Mouse (Mus musculus): ENCODE data around the gene Sec14l3.

Sec14l3 gene

DNA sequence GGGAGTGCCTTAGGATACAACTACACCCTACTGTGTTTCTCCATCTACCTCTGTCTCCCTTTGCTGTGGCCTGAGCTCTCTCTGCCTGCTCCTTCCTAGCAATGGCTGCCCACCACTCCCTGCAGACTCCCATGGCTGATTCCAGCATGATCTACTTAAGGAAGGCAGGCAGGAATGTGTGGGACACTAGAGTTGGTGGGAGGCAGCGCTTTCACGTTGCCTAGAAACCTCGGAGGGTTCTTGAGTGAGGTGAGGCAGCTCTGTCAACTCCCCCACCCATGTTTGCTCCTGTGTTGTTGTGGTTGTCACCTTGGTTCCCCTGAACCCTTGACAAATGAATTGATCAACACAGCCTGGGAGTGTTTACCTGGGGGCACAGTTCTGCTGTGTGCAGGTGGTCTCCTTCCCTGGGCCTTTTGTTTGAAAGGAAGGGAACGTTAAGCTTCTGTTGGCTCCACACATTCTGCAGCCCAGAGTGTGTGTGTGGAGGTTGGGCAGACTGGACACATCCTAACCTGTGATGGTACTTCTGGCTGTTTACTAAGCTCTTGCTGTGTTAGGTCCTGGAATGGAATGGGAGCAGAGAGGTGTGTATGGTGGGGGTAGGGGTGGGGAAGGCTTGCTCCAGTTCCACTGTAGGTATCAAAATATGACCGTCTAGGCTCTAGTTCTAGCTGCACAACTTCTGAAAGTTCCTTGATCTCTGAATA lies 3.6 kb upstream of the Sec14l3 start:
- DNase-seq (ENCODE audit: low read depth, low spot score) = no peak

- no peak for DNase-seq (ENCODE audit: low read depth, low spot score)
Measured at GRCm38 (mm10) chr11:4062523-4062922, 2.1 kb upstream of the Sec14l3 start.

DNA sequence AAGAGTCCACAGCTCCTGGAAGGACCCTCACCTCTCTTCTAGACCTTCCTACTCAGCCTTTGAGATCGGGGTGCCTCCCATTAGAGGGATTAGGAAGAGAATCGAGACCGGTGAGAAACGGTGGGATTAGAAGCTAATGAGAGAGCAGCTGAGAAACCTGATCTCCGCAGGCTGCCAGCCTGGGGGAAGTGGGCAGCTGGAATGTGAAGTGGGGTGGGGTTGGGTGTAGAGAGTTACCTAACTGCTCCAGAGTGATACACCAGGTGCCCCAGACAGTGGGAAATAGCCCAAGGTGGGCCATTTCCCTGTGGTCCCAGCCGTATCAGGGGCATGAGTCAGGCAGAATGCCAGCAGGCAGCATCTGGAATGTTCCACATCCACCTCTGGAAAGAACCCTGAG lies 1.7 kb upstream of the Sec14l3 start:
- DNase-seq (ENCODE audit: low read depth, low spot score) = no peak

- no peak for DNase-seq (ENCODE audit: low read depth, low spot score)
Measured at GRCm38 (mm10) chr11:4069664-4070063, 5.0 kb downstream of the Sec14l3 start.

GRCm38 (mm10) chr11:4076633-4077032 lies 12.0 kb downstream of the Sec14l3 start:
- peak; percentile 66 for DNase-seq (ENCODE audit: low read depth, low spot score)

- no peak for DNase-seq (ENCODE audit: low read depth, low spot score)
Measured at GRCm38 (mm10) chr11:4078267-4078933, 13.8 kb downstream of the Sec14l3 start.

DNA sequence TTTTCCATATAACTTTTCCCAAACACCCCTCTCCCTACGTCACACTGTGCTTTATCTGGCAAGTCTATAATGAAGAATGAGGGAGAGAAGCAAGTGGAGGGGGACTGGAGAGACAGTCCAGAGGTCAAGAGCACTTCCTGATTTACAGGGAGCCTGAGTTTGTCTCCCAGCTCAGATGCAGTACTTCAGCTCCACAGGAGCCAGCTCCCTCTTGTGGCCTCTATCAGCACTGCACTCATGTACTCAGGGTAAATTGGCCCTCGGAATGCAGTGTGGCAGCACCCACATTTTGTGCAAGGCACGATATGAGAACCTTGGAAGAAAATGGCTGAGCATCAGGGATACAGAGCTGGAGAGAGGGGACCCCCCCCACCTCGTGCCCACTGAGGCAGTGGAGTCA lies 15.6 kb downstream of the Sec14l3 start:
- peak; percentile 69 for DNase-seq (ENCODE audit: low read depth, low spot score)

DNA sequence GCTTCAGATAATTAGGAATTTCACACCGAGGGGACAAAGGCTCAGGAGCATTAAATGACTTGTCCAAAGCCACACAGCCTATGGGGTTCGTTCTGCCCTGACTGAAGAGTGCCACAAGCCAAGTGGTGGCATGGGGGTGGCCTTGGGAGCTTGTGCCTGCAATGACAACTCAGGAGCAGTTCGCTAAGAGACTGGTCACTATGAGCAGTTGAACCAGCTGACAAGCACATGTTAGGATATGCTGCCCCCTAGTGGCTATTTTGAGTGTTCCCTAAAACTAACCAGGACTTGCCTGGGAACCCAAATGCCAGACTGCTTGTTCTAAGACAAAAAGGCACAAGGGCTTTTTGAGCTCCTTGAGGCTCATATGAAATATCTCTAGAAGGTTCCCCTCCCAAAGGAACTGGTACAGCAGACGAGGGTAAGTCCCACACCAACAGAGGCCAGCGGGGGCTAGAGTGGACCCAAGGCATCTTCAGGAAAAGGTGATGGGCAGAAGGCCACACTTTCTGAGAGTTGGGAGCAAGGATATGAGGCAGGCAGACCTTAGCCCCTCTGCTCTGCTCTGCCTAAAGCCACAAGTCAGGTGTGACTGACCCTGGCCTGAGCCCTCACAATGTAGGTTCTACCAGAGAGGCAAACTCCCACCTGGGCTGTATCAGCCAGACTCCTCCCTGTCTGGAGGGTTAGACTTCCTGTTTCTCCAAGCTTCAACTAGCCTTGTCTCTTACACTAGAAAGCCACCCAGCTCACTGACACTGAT lies 18.9 kb downstream of the Sec14l3 start:
- DNase-seq (ENCODE audit: low read depth, low spot score) = peak; percentile 85

GRCm38 (mm10) chr11:4086246-4086645 lies 21.6 kb downstream of the Sec14l3 start:
- DNase-seq (ENCODE audit: low read depth, low spot score) = no peak

DNA sequence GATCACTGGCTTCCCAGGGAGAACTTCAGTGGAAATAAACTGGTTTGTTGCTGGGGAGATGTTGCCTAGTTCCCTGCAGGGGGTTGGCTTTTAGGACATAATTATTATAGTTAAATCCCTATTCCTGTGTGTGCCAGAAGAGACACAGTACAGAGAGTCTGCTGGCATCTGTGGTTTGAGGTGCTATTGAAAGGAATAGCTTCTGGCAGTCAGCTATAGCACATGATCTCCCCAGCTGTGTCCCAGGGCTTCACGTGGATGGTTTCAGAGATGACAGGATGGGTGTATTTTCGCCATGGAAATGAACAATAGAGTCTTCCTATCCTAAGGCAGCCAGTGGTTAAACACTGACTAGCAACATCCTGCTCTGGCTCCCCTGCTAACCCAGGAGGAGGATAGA lies 22.6 kb downstream of the Sec14l3 start:
- DNase-seq (ENCODE audit: low read depth, low spot score) = no peak

GRCm38 (mm10) chr11:4093459-4094377 lies 29.1 kb downstream of the Sec14l3 start:
- no peak for DNase-seq (ENCODE audit: low read depth, low spot score)

DNA sequence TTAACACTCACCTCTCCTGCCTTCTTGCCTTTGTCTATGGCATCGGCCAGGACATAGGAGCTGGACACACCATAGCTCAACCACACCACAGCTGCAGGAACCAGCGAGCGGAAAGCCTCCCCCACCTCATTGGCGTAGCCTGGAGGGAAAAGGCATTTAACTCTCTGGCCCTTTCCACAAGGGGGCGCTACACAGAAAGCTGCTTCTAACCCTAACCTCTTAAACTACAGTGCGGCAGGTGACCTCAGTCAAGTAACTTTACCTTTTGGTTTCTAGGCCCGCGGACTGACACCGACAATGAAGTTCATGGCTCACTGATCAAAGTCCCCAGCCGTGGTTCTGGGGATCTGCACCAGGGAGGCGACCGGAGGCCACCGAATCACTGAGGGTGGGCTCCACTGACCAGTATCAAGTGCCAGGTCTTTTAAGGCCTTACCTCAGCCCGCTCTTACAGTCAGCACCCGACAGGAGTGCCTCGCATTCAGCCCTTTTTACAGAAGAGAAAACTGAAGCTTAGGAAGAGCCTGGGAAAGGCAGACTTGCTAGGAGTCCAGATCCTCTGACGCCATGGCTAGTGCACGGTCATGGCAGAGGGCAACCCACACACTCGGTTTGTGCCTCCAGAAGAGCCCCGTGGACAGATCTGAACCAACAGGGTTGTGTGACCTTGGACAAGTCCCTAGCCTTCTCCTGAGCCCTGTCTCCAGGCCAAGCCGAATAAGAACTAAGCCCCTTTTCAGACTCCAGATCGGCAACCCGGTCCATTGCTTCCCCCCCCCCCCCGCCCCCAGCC lies 29.9 kb downstream of the Sec14l3 start:
- DNase-seq (ENCODE audit: low read depth, low spot score) = peak; percentile 37

GRCm38 (mm10) chr11:4095171-4096053 lies 30.8 kb downstream of the Sec14l3 start, which contains the start of gene Mtfp1:
Gene Mtfp1, minus strand, starts transcription at chr11:4095445.
- peak; percentile 36 for DNase-seq (ENCODE audit: low read depth, low spot score)

- DNase-seq (ENCODE audit: low read depth, low spot score) = peak; percentile 99
Measured at GRCm38 (mm10) chr11:4096054-4096984, 31.7 kb downstream of the Sec14l3 start.

- no peak for DNase-seq (ENCODE audit: low read depth, low spot score)
Measured at GRCm38 (mm10) chr11:4097091-4097621, 32.5 kb downstream of the Sec14l3 start.

DNA sequence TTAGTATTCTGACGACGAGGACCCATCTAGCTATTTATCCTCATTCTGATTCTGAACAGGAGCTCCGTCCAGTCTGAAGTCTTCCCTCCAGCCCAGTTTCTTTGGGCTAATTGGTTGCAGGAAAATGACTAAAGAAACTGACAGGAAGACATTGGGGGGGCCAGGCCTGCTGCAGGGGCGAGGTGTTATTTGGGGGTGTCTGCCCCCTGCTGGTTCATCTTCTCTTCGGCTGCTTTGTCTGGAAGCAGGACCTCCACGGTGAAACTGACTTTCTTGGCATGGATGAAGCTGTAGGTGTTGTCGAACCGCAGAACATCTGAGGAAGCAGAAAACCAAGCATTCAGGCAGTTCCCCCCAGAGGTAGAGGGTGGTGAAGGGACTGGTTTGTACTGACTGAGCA lies 33.5 kb downstream of the Sec14l3 start:
- no peak for DNase-seq (ENCODE audit: low read depth, low spot score)

DNA sequence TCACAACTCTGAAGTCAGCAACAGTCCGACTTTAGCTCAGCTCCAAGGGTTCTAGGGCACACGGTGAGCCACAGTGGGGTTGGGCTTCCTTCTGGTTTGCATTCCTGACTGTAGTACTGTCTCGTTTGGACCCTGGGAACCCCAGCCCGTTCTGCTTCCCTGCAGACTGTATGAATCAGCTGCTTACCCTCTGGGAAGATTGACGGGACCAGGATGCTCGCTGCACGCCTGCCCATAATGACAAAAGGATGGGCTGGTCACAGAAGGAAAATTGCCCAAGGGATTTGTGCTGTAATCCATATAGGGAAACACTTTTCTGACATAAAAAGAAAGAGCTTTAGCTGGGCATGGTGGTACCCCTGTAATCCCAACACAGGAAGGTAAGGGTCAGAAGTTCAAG lies 34.2 kb downstream of the Sec14l3 start:
- DNase-seq (ENCODE audit: low read depth, low spot score) = peak; percentile 20

DNA sequence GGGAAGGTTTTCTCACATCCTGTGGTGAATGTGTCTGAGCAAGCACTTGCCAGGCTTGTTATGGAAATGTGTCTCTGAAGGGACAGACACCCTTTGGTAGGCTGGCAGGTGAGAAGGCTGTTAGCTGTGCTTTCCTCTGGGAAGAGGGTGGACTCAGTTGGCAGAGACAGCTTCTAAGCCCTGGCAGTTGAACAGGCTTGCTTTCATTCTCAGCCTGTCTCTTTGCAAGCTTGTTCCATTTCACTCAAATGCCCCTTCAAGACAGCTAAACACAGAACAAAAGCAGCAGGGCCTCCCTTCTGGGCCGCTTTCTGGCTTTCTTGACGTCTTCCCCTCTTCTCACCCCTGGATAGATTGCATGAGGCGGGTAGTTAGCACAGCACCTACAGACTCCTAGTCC lies 34.8 kb downstream of the Sec14l3 start:
- no peak for DNase-seq (ENCODE audit: low read depth, low spot score)

Measured in 3T3-L1 (cell line).